Mouse (Mus musculus) gastrocnemius, postnatal 10 days (tissue): ENCODE results near the gene Serinc2. TPM values are rescaled to one million over a fixed set of nuclear protein-coding genes. Genes with fewer than 3 reads are reported as not detected.
A peak's percentile ranks its signal among the peaks of the same experiment; 100 is the strongest.

ENCODE experiments used
- DNase-seq: peaks from one replicate; pipeline ENCODE4 v3.0.0; 2021; ENCODE audit warnings: mixed read lengths
- long read RNA-seq, 2 experiments: library from polyadenylated mRNA; stranded (forward); transcript quantifications; one replicate each; pipeline ENCODE4 v2.0.0; 2021
- total RNA-seq, 2 experiments: library from RNA; stranded (reverse); gene quantifications; 2 replicates each; pipeline ENCODE4 v1.2.3; 2021

The Serinc2 gene
- total RNA-seq: 10 to 100 TPM; 47.8 to 51.5 TPM
- long read RNA-seq, experiment 1, transcript Serinc2-203 (10 exons, 1,881 nt): minor isoform, 26 of 130 reads
- long read RNA-seq, experiment 1, transcript Serinc2-201 (10 exons, 1,878 nt): major isoform, 89 of 130 reads
- long read RNA-seq, experiment 1, partial matches to known transcripts: 6 of 130 reads
- long read RNA-seq, experiment 1, other reads (novel, unspliced or antisense): 9 of 130 reads
- long read RNA-seq, experiment 2, transcript Serinc2-203 (10 exons, 1,881 nt): minor isoform, 41 of 131 reads
- long read RNA-seq, experiment 2, transcript Serinc2-201 (10 exons, 1,878 nt): major isoform, 75 of 131 reads
- long read RNA-seq, experiment 2, partial matches to known transcripts: 2 of 131 reads
- long read RNA-seq, experiment 2, other reads (novel, unspliced or antisense): 13 of 131 reads

- no peak for DNase-seq
Measured at GRCm38 (mm10) chr4:130279105-130279504, at the start of gene Serinc2. TSS of gene Serinc2 (minus strand) at chr4:130279205.

GRCm38 (mm10) chr4:130327366-130327765, 48.4 kb upstream of the Serinc2 start:
- DNase-seq: no peak

GRCm38 (mm10) chr4:130325446-130325845, 46.4 kb upstream of the Serinc2 start:
- no peak for DNase-seq

- DNase-seq: no peak
Measured at GRCm38 (mm10) chr4:130323607-130324006, 44.6 kb upstream of the Serinc2 start.

- no peak for DNase-seq
Measured at GRCm38 (mm10) chr4:130323165-130323564, 44.2 kb upstream of the Serinc2 start.

GRCm38 (mm10) chr4:130322567-130322966, 43.6 kb upstream of the Serinc2 start:
- no peak for DNase-seq

GRCm38 (mm10) chr4:130321640-130322039, 42.6 kb upstream of the Serinc2 start:
- no peak for DNase-seq

- DNase-seq: no peak
Measured at GRCm38 (mm10) chr4:130319564-130319963, 40.6 kb upstream of the Serinc2 start.

- no peak for DNase-seq
Measured at GRCm38 (mm10) chr4:130318122-130318521, 39.1 kb upstream of the Serinc2 start.

GRCm38 (mm10) chr4:130316691-130317090, 37.7 kb upstream of the Serinc2 start:
- no peak for DNase-seq

GRCm38 (mm10) chr4:130315771-130316527, 36.9 kb upstream of the Serinc2 start:
- DNase-seq: peak; percentile 53

GRCm38 (mm10) chr4:130313552-130313951, 34.5 kb upstream of the Serinc2 start:
- no peak for DNase-seq

GRCm38 (mm10) chr4:130312526-130312925, 33.5 kb upstream of the Serinc2 start:
- no peak for DNase-seq

GRCm38 (mm10) chr4:130309254-130309653, 30.2 kb upstream of the Serinc2 start:
- no peak for DNase-seq

GRCm38 (mm10) chr4:130308231-130309081, 29.5 kb upstream of the Serinc2 start, which contains the start of the genes Fabp3 and Gm10570:
TSS of gene Fabp3 (plus strand) at chr4:130308595.
TSS of gene Gm10570 (minus strand) at chr4:130308674.
- peak; percentile 63 for DNase-seq

GRCm38 (mm10) chr4:130307851-130308230, 28.8 kb upstream of the Serinc2 start:
- DNase-seq: peak; percentile 48

GRCm38 (mm10) chr4:130306796-130307630, 28.0 kb upstream of the Serinc2 start:
- peak; percentile 53 for DNase-seq

GRCm38 (mm10) chr4:130304746-130305145, 25.7 kb upstream of the Serinc2 start:
- DNase-seq: no peak

- no peak for DNase-seq
Measured at GRCm38 (mm10) chr4:130302285-130302870, 23.4 kb upstream of the Serinc2 start.

GRCm38 (mm10) chr4:130299629-130300018, 20.6 kb upstream of the Serinc2 start:
- DNase-seq: no peak
